Mouse (Mus musculus) midbrain, embryonic 10.5 days (tissue): ENCODE measurements at regions not wholly inside any gene's neighbourhood (a gene's known extent, or its start where the extent isn't known, plus 50 kb on each side); places are given as distances from the start of the nearest gene placed in this dataset.

Experiments used
- DNase-seq: peaks from one replicate; pipeline ENCODE4 v3.0.0-alpha.2; 2017; ENCODE audit warnings: low spot score
- H3K27ac ChIP-seq: fragments of 300-500 bp; sonication (generic); replicated peaks from 2 replicates; pipeline ENCODE4 v1.5.1; 2016; ENCODE audit warnings: mild to moderate bottlenecking
- H3K27me3 ChIP-seq: fragments of 300-500 bp; sonication (generic); 2 replicates; pipeline ENCODE4 v1.6.1; 2016; ENCODE audit warnings: low read depth, mild to moderate bottlenecking; ENCODE audit not compliant: poor library complexity, severe bottlenecking
- H3K36me3 ChIP-seq: fragments of 300-500 bp; sonication (generic); 2 replicates; pipeline ENCODE4 v1.6.1; 2016; ENCODE audit warnings: mild to moderate bottlenecking, moderate library complexity
- H3K4me1 ChIP-seq: fragments of 300-500 bp; sonication (generic); 2 replicates; pipeline ENCODE4 v1.6.1; 2016
- H3K4me3 ChIP-seq: fragments of 300-500 bp; sonication (generic); 2 replicates; pipeline ENCODE4 v1.5.1; 2016; ENCODE audit warnings: mild to moderate bottlenecking, moderate library complexity
- H3K9me3 ChIP-seq: fragments of 300-500 bp; sonication (generic); replicated peaks from 2 replicates; pipeline ENCODE4 v1.6.1; 2016; ENCODE audit warnings: mild to moderate bottlenecking
- WGBS: fragments of 180-500 bp; shearing (Covaris S2); methylation state at CpG from one replicate; pipeline ENCODE4 v1.1.7; 2016; 5-methylcytosine and 5-hydroxymethylcytosine counted together

- H3K27ac ChIP-seq: no peak overlapping the region
- no peak overlapping the region for H3K4me3 ChIP-seq
- 91% methylated on average over 17 of the region's 17 CpGs for WGBS
- no peaks in the 10 kb centered on the region for H3K9me3 ChIP-seq
- no peaks in the 10 kb centered on the region for H3K36me3 ChIP-seq
- no peaks in the 10 kb centered on the region for H3K4me1 ChIP-seq
- DNase-seq: no peak
- no peaks in the 10 kb centered on the region for H3K27me3 ChIP-seq
Observed at GRCm38 (mm10) chr10:23531964-23532758, 181.6 kb upstream of the Eya4 start.

DNA sequence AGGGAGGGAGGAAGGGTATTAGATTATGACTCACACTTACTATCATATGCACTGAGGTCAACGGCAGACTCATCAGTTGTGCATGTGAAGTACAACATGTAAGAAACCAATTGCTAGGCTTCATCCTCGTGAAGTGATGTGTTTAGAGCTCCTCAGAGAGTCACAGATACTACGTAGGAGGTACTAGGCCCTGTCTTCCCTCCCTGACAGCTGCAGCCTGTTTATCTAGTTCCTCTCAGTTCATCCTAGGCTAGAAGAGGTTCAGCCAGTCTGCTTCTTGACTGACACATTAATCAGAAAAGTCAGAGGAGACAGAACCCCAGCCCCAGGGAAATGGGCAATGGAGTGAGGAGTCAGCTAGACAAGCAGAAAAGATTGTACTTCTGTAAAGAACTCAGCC is 180.1 kb upstream of the Eya4 start:
- DNase-seq: no peak
- WGBS: 84% methylated on average over 3 of the region's 3 CpGs
- no peaks in the 10 kb centered on the region for H3K27me3 ChIP-seq

DNA sequence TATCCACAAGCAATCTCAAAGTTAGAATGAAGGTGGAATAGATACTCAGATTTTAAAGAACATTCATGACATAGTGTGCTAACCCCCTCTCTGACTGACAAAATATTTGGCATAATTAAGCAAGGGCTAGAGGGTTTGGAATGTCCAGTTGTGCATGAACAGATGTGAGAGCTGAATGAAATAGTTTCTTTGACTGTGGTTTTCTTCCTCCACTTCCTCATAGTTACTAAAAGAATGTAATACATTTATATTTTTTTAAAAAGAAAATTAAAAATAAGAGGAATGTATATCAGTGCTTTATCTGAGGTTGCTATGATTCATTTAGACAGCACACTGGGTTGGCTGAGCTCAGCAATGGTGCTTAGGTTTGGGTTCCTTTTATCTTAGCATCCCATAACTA is 176.2 kb upstream of the Eya4 start:
- Histone ChIP-seq H3K4me3 (no peak overlapping the region), H3K4me1 (no peaks in the 10 kb centered on the region), H3K9me3 (no peaks in the 10 kb centered on the region), H3K36me3 (no peaks in the 10 kb centered on the region), H3K27ac (no peak overlapping the region), H3K27me3 (no peaks in the 10 kb centered on the region)
- DNase-seq: no peak

More for the DNA sequence above, 180.1 kb upstream of the Eya4 start:
- Histone ChIP-seq H3K4me3 (no peak overlapping the region), H3K9me3 (no peaks in the 10 kb centered on the region), H3K4me1 (no peaks in the 10 kb centered on the region), H3K36me3 (no peaks in the 10 kb centered on the region), H3K27ac (no peak overlapping the region)

- no peak for DNase-seq
- Histone ChIP-seq H3K4me3 (no peak overlapping the region), H3K36me3 (no peaks in the 10 kb centered on the region), H3K9me3 (no peaks in the 10 kb centered on the region), H3K27me3 (no peaks in the 10 kb centered on the region), H3K4me1 (no peaks in the 10 kb centered on the region), H3K27ac (no peak overlapping the region)
- 71% methylated on average over 1 of the region's 1 CpGs for whole genome bisulfite sequencing
Observed at GRCm38 (mm10) chr10:23522664-23523063, 172.1 kb upstream of the Eya4 start.

DNA sequence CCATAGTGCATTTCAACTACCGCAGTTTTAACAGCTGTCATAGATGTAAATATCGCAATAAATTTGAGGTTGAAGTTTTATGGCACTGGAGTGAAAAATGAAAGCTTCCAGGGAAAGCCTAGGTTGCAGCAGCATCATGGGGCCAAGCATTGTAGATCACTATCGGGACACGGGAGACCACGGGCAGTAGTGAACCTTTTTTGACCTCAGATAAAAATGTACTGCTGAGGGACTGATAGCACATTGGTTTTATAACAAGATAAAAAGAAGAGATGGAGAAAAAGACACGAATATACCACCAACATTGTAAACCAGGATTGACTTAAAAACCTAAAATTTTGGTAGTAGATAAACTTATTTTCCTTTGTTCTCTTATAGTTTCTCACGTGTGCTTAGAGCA is 143.1 kb upstream of the Eya4 start:
- no peak for DNase-seq
- H3K9me3 ChIP-seq: no peaks in the 10 kb centered on the region
- no peak overlapping the region for H3K4me3 ChIP-seq
- H3K27me3 ChIP-seq: no peaks in the 10 kb centered on the region
- WGBS: 89% methylated on average over 7 of the region's 7 CpGs
- no peaks in the 10 kb centered on the region for H3K36me3 ChIP-seq
- no peaks in the 10 kb centered on the region for H3K4me1 ChIP-seq
- no peak overlapping the region for H3K27ac ChIP-seq

DNA sequence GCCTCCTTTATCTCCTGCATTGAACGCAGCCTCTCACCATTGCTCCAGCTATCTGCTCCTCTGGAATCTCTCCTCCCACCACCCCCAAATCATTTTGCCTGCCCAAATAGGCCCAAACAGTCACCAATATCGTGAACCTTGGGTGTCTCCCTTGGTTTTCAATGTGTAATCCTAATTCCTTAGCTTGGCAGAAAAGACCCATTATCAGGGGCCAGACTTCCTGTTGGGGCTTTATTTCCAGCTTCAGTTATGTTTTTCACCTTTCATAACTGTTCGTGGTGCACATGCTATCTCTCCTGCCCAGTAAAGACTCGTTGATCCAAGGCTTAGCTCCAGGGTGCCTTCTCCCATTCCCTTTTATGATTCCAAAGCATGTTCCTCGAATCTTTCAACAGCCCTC is 142.4 kb upstream of the Eya4 start:
- no peak for DNase-seq
- no peaks in the 10 kb centered on the region for H3K36me3 ChIP-seq
- WGBS: 84% methylated on average over 5 of the region's 5 CpGs
- H3K9me3 ChIP-seq: no peaks in the 10 kb centered on the region
- H3K27me3 ChIP-seq: no peaks in the 10 kb centered on the region
- no peaks in the 10 kb centered on the region for H3K4me1 ChIP-seq
- H3K4me3 ChIP-seq: no peak overlapping the region
- no peak overlapping the region for H3K27ac ChIP-seq

DNA sequence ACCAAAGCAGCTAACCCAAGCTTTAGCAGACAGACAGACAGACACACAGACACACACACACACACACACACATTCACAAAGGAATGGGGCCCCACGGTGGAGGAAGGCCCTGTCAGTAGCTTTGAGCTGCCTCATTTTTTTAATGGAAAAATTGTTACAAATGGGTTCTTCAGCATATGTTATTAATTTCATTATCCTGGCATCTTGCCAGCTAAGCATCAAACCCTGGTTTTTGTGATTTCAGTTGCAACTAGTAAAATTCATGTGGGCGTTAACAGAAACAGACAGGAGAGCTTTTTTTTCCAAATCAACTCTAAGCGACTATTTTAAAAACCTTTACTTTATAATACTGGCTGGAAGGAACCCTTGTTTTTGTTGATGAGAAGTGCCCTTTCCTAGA is 138.4 kb upstream of the Eya4 start:
- Histone ChIP-seq H3K9me3 (no peaks in the 10 kb centered on the region), H3K27ac (no peak overlapping the region), H3K27me3 (no peaks in the 10 kb centered on the region), H3K4me3 (no peak overlapping the region), H3K4me1 (no peaks in the 10 kb centered on the region), H3K36me3 (no peaks in the 10 kb centered on the region)
- 89% methylated on average over 3 of the region's 3 CpGs for WGBS
- no peak for DNase-seq

DNA sequence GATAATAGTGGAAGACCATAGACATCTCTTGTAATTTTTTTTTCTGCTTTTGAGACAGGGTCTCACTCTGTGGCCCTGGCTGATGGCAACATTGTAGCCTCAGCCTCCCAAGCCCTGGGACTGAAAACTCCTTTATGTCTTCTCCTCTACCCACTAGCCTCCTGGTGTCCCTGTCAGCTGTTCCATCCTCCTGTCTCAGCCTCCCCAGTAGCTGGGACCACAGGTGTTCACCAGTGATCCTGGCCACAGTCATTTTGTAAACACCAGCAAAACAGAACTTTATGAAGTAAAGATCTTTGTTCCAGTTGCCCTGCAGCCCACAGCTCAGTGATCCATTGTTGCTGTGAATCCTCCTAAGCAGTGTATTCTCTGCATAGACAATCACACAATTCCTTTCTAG is 129.9 kb upstream of the Eya4 start:
- H3K27me3 ChIP-seq: no peaks in the 10 kb centered on the region
- H3K4me1 ChIP-seq: no peaks in the 10 kb centered on the region
- no peaks in the 10 kb centered on the region for H3K36me3 ChIP-seq
- H3K27ac ChIP-seq: no peak overlapping the region
- no peak overlapping the region for H3K4me3 ChIP-seq
- peaks cover 8% of the 10 kb centered on the region; the same call in 1 of the 2 replicates for H3K9me3 ChIP-seq
- no peak for DNase-seq

GRCm38 (mm10) chr10:23478902-23479301 is 128.3 kb upstream of the Eya4 start:
- Histone ChIP-seq H3K4me3 (no peak overlapping the region), H3K36me3 (no peaks in the 10 kb centered on the region), H3K4me1 (no peaks in the 10 kb centered on the region), H3K27me3 (no peaks in the 10 kb centered on the region), H3K9me3 (peaks cover 8% of the 10 kb centered on the region; the same call in 1 of the 2 replicates), H3K27ac (no peak overlapping the region)
- 91% methylated on average over 2 of the region's 2 CpGs for WGBS
- DNase-seq: no peak

DNA sequence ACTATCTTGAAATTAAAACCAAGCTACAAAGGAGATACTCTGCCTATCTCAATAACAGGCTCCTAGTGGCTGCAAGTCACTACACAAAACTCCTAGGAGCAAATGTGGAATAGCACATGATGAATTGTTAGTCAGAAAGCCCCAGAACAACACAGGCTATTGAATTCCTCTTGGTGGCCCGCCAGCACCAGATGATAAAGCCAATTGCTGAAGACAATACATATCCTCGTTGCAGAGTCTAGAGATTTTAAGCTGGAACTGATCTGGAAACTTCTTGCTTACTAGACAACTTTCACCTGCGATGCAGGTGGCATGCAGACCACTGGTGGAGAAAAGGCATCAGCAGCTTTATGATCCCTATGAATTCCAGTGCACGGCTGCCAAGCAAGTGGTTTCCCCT is 126.5 kb upstream of the Eya4 start:
- 89% methylated on average over 4 of the region's 4 CpGs for WGBS
- DNase-seq: no peak
- Histone ChIP-seq H3K27me3 (no peaks in the 10 kb centered on the region), H3K36me3 (no peaks in the 10 kb centered on the region), H3K4me3 (no peak overlapping the region), H3K4me1 (no peaks in the 10 kb centered on the region), H3K9me3 (peaks cover 8% of the 10 kb centered on the region; the same call in 1 of the 2 replicates), H3K27ac (no peak overlapping the region)

DNA sequence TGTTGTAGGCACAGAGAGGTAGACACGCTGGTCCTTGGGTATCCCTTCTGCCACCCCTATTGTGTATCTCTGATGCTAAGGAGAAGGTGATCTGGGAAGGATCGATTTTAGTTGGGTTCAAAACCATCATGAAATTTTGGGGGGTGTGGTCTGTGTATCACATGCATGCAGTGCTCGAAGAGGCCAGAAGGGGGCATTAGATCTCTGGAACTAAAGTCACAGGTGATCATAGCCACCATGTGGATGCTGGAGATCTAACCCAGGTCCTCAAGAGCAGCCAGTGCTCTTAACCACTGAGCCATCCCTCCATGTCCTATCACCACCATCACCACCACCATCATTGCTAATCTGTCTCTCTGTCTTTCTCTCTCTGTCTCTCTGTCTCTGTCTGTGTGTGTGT is 100.4 kb upstream of the Eya4 start:
- no peak overlapping the region for H3K27ac ChIP-seq
- H3K36me3 ChIP-seq: no peaks in the 10 kb centered on the region
- peaks cover 14% of the 10 kb centered on the region for H3K4me1 ChIP-seq
- WGBS: 92% methylated on average over 3 of the region's 3 CpGs
- no peak overlapping the region for H3K4me3 ChIP-seq
- H3K9me3 ChIP-seq: no peaks in the 10 kb centered on the region
- no peaks in the 10 kb centered on the region for H3K27me3 ChIP-seq
- no peak for DNase-seq

- Histone ChIP-seq H3K36me3 (no peaks in the 10 kb centered on the region), H3K4me1 (peaks cover 14% of the 10 kb centered on the region), H3K9me3 (no peaks in the 10 kb centered on the region), H3K27ac (no peak overlapping the region), H3K4me3 (no peak overlapping the region), H3K27me3 (no peaks in the 10 kb centered on the region)
- WGBS: 94% methylated on average over 3 of the region's 3 CpGs
- DNase-seq: no peak
Observed at GRCm38 (mm10) chr10:23450647-23450979, 100.0 kb upstream of the Eya4 start.

- no peak for DNase-seq
- Histone ChIP-seq H3K4me1 (peaks cover 14% of the 10 kb centered on the region), H3K27me3 (no peaks in the 10 kb centered on the region), H3K36me3 (no peaks in the 10 kb centered on the region), H3K27ac (peak overlapping the region; percentile 42; the same call in 1 of the 2 replicates), H3K9me3 (no peaks in the 10 kb centered on the region), H3K4me3 (no peak overlapping the region; the same call in 1 of the 2 replicates)
- WGBS: 87% methylated on average over 19 of the region's 19 CpGs
Observed at GRCm38 (mm10) chr10:23449860-23450646, 99.5 kb upstream of the Eya4 start.
